Mouse (Mus musculus) urinary bladder, postnatal 14 days (tissue): ENCODE results near the gene Scfd2.
A peak's percentile ranks its signal among the peaks of the same experiment; 100 is the strongest.

Experiments used
- DNase-seq: peaks from one replicate; pipeline ENCODE4 v3.0.0; 2021; ENCODE audit warnings: low spot score

Scfd2 gene

DNA sequence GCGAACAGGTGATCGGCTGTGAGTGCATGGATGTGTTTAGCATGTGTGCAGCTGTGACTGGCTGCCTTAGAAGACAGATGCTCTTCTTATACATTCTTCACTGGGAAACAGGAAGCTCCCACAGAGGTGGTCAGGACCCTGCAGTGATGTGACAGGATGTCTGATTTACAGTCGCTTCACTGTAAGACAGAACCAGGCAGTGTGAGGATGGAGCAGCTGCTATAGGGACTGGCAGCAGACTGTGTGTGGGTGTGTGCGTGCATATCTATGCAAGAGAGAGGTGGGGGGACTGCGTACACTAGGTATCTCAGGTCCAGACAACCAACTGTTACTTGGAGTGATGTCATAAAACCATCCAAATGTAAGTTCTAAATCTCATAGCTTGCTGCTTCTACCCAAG lies 254.3 kb downstream of the Scfd2 start:
- DNase-seq = no peak

- no peak for DNase-seq
Observed at GRCm38 (mm10) chr5:74273313-74273712, 258.2 kb downstream of the Scfd2 start.

- no peak for DNase-seq
Observed at GRCm38 (mm10) chr5:74267736-74268369, 263.7 kb downstream of the Scfd2 start.

DNA sequence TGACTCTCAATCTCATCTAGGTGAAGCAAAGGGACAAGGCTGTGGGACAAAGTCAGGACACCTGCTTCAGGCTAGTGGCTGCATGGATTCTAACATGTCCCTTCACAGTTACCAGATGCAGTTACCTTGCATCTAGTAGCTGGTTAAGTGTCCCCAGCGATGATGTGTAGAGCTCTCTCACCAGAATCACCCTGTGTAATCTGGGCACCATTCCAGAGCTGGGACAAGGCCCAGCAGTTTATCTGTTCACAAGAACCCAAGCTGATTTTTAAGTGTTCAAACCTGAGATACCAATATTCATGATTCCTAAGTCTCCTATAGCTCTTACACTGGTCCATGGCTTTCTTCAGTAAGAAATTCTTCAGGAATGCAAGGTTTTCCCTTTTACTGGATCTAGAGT lies 264.4 kb downstream of the Scfd2 start:
- DNase-seq = no peak

GRCm38 (mm10) chr5:74266476-74266819 lies 265.1 kb downstream of the Scfd2 start:
- DNase-seq = peak; percentile 25

- DNase-seq = no peak
Observed at GRCm38 (mm10) chr5:74265601-74266475, 265.7 kb downstream of the Scfd2 start.

DNA sequence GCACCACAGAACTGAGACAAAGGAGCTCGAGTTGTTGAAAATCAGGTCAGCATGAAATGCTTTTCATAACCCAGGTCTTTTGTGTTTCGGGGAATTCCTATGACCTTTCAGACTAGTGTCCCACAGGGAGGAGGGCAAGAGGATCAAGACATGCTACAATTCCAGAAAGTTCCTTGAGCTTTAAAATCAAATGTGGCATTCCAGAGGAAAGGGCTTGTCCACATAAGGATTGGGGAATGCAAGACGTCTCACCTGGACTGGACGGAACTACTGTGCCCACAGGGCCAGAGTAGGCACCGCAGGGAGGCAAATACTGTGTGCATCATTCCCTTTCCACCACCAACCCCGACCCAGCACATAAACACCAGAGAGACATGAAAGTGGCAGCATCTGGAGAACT lies 266.4 kb downstream of the Scfd2 start:
- DNase-seq = no peak

GRCm38 (mm10) chr5:74264541-74264940 lies 267.0 kb downstream of the Scfd2 start:
- no peak for DNase-seq

DNA sequence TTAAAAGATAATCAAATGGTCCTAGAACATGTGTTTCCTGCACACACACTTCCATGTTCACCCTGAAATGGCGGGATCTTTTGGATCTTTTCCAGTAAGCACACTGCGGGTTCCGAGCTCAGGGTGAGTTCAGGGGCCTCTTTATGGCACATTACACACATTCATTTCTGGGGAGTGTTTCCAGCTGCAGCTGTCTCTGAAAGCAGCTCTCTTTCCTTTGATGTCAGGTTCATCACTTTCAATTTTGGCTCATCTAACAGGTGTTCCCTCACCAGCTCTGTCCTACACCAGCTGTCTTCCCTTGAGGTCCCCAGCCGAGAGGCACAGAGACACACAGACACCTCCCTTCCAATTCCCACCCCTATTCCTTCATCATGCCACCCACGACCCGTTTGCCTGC lies 270.5 kb downstream of the Scfd2 start:
- no peak for DNase-seq

GRCm38 (mm10) chr5:74260378-74260809 lies 271.2 kb downstream of the Scfd2 start:
- peak; percentile 19 for DNase-seq

GRCm38 (mm10) chr5:74256705-74257104 lies 274.9 kb downstream of the Scfd2 start:
- no peak for DNase-seq

- DNase-seq = no peak
Observed at GRCm38 (mm10) chr5:74254996-74255395, 276.6 kb downstream of the Scfd2 start.

DNA sequence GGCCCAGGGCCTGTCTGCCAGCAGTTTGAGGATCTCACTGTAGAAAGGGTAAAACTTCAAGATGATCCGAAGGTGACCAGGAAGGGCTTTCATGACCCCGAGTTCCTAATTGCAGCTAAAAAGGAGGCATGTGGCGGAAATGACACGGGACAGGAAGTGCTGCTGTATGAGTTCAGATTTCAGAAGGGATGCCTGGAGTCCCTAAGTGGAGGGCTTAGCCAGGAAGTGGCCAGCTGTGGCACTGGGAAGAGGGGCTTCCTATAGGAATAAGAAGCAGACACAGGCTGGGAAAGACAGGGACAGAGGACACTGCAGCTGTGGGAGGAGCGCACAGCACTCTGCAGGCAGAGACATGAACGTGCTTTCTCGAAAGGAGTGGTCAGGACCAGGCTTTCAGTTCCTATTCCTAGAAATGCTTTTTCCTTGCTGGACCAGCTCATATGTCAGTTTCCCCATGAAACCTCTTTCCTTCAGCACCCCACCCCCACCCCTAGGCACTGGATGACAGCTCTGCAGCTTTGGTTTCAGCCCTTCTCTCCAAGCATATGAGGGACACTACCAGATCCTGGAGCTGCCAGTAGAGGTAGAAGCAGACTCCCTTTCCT lies 277.7 kb downstream of the Scfd2 start:
- no peak for DNase-seq

- DNase-seq = no peak
Observed at GRCm38 (mm10) chr5:74252672-74253286, 278.8 kb downstream of the Scfd2 start.

DNA sequence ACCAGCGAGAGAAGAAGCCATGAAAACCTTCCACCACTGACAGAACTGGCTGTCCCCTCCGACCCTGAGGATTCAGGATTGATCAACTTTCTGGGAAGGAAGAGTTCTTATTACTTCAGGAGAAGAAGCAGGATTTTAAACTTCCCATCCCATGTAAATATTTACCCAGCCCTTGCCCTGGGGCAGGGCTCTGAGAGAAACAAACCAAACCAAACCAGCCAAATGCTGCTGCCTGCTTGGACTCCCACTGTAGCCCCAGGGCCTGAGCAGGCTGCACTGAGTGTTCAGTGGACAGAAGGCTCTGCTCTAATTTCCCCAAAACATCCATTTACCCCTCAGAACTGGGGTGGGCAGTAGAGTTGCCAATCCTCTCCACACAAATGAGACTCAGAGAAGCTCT lies 280.6 kb downstream of the Scfd2 start:
- peak; percentile 18 for DNase-seq

GRCm38 (mm10) chr5:74250308-74250707 lies 281.3 kb downstream of the Scfd2 start:
- no peak for DNase-seq

DNA sequence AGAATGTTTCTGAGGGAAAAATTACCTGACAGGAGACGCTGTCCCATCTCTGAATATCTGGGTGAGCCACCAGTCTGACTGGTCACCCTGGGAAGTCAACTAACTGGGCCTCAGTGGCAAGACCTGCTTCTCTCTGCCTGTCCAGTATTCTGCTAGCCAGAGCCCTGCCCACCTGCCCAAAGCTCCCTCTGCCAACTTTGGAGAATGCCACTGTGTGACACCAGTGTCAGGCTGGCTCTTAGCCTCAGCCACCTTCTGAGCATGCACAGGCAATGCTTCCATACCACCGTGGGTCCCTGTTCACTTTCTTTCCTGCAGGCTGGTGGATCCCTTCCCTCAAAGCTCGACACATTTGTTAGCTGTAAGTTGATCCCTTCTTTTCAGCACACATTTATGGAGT lies 281.8 kb downstream of the Scfd2 start:
- no peak for DNase-seq

- DNase-seq = no peak
Observed at GRCm38 (mm10) chr5:74246971-74247370, 284.6 kb downstream of the Scfd2 start.

DNA sequence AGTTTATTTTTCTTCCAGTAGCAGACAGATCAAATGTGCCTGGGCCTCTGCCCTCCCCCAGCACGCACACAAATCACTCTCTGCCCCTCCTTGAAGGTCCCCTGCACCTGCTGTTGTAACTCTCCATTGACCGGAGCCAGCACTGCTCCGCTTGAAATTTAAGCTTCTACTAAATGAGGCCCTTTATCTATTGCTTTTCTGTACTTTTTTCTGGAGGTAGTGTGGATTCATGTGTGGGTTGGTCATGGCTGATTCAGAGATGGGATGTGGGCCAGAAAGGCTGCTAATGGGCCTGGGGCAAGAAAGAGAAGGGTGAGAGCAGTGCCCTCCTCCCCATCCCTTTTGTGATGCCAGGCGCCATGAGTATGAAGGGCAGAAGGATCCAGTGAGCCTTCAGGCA lies 285.1 kb downstream of the Scfd2 start:
- no peak for DNase-seq

DNA sequence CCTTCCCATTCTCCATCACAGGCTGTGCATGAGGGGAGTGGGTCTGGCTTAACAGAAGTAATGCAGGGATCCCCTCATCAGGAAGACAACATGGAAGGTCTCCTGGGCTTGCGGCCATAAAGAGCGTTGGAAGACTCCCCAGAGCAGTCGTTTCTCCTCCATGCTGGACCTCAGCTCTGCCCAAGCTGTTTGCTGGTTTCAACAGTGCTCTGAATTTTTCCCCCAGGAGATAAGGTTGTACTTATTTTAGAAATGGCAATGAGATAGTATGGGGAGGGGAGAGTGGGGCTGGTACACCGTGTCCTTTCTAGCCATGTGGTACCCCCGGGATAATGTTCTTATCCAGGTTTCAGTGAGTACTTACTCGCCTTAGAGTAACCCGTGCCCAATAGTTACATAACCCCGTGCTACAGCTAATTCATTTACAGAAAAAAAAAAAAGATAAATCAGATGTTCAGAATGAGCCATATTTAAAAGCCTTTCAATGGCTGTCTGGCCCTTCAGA lies 285.9 kb downstream of the Scfd2 start:
- no peak for DNase-seq

GRCm38 (mm10) chr5:74244406-74245019 lies 287.0 kb downstream of the Scfd2 start:
- no peak for DNase-seq

GRCm38 (mm10) chr5:74242654-74243053 lies 288.9 kb downstream of the Scfd2 start:
- DNase-seq = no peak
